Mouse (Mus musculus): ENCODE data around the gene Edar. TPM values are rescaled to one million over a fixed set of nuclear protein-coding genes. Genes with fewer than 3 reads are reported as not detected.
A peak's percentile ranks its signal among the peaks of the same experiment; 100 is the strongest.

Edar gene
- polyA plus RNA-seq, 1 experiment from 2014 or later: 0.33 TPM

DNA sequence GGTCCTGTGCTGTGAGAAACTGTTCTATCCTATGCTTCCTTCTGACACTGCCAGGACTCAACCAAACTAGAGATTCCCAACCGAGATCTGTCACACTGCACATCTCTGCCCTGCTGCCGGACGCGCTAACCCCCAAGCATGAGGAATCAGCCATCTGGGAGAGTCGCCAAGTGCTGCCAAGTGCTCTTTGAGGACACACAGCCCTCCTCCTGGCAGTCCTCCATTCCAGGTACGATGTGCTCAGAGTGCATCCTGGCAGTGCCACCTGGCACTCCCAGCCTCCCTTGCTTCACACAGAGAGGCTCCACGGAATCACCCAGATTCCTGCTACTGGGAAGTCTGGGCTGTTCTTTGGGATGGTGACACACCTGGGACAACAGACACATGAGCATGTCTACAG, 31.3 kb downstream of the Edar start:
- H3K4me1 ChIP-seq (replicated peaks): 0 out of 2 replicates have a peak, but pooled peaks cover 5% of the 10 kb centered on the region
- H3K4me3 ChIP-seq (replicated peaks): no peak overlapping the region
- H3K27ac ChIP-seq: no peak overlapping the region
- H3K36me3 ChIP-seq: no peaks in the 10 kb centered on the region
- H3K9ac ChIP-seq: no peak overlapping the region
- no peak for ATAC-seq
- H3K4me2 ChIP-seq (replicated peaks): no peak overlapping the region
- WGBS: 70% methylated on average over 7 of the region's 7 CpGs
- H3K9me3 ChIP-seq: no peaks in the 10 kb centered on the region
- H3K27me3 ChIP-seq (replicated peaks): no peaks in the 10 kb centered on the region

DNA sequence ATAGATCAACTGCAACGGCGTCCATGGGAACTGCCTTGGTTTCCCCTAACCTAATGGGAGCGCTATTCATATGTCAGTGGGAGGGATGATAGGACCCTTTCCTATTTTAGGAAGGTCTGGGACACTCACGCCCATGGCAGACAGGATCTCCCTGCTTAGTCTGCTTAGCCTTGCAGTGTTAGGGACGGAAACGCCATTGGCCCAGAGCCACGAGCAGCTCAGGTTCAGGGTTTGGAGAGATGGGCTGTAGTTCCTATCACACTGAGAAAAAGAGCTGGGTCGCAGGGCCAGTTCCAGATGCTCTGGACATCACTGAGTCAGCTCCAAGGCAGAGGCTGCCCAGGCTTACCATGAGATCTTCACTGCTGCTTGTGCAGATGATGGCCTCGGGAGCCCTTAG, 32.5 kb downstream of the Edar start:
- no peak overlapping the region for H3K27ac ChIP-seq
- H3K4me2 ChIP-seq (replicated peaks): no peak overlapping the region
- 84% methylated on average over 9 of the region's 9 CpGs for WGBS
- no peaks in the 10 kb centered on the region for H3K36me3 ChIP-seq
- no peak overlapping the region for H3K4me3 ChIP-seq (replicated peaks)
- H3K4me1 ChIP-seq (replicated peaks): 0 out of 2 replicates have a peak, but pooled peaks cover 5% of the 10 kb centered on the region
- H3K9ac ChIP-seq: no peak overlapping the region
- no peaks in the 10 kb centered on the region for H3K27me3 ChIP-seq (replicated peaks)
- H3K9me3 ChIP-seq: no peaks in the 10 kb centered on the region
- peak; percentile 17; the same call in 1 of the 2 replicates for ATAC-seq

DNA sequence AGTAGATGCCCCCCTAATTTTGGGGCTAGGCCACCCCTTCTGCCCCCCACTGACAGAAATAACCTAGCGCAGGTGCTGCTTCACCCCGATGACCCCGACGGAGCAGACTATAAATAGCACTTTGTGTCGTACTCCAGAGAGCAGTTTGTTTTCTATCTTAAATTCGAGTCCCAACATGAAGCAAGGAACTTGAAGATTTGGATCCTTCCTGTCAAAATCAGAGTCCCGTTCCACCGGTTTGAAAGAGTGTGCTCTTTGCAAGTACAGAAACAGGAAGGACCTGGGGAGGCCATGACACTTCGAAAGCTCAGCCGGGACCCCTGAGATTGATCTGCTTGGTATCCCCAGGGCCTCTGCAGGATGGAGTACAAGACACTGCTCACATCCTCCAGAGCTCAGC, 33.8 kb downstream of the Edar start:
- Histone ChIP-seq H3K36me3 (no peaks in the 10 kb centered on the region), H3K9me3 (no peaks in the 10 kb centered on the region), H3K27me3 (replicated peaks) (no peaks in the 10 kb centered on the region), H3K27ac (no peak overlapping the region), H3K4me2 (replicated peaks) (no peak overlapping the region), H3K4me1 (replicated peaks) (0 out of 2 replicates have a peak, but pooled peaks cover 7% of the 10 kb centered on the region), H3K4me3 (replicated peaks) (no peak overlapping the region), H3K9ac (no peak overlapping the region)
- WGBS: 67% methylated on average over 10 of the region's 10 CpGs
- ATAC-seq: no peak

DNA sequence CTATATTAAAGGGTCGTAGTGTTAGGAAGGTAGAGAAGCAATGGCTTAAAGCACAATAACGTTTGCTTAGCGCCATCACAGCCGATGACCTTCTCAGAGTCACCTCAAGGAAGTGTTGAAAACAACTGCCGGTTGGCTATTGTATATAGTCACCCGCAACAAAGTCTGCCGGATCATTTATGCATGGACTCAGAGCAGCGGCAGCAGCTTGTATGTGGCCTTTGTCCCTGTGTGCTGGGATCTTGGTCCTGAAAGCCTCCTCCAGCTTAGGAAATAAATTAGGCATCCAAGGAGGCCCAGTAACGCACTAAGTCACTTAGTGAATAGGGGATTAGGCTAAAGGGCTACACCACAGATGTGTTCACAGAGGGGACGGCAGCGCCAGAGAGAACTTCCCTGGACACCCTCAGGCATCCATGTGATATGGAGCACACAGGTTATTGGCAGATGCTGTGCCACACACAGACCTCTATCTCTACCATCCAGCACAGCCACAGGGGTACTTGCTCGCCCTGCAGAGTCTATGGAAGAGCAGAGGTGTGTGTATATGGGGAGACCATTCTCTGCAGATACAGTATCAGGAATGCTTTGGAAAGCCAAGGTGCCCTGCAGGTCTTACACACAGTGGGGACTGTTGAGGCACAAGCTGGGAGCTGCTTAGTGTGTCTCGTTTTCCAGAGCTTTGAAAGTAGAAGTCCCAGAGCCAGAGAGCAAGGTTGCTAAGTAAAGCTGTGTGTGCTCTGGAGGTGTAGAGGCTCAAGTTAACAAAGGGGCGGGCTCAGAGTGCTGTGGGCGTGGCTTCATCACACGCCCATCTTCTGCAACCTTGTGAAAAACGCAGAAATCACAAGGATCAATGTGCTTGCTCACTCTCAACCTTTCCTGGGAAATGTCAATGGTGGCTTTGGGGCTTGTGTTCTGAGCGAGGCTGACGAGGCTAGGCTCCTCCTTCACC, 34.7 kb downstream of the Edar start:
- Histone ChIP-seq H3K27ac (no peak overlapping the region), H3K4me3 (replicated peaks) (no peak overlapping the region), H3K36me3 (no peaks in the 10 kb centered on the region), H3K4me1 (replicated peaks) (peaks cover 11% of the 10 kb centered on the region), H3K9ac (no peak overlapping the region), H3K4me2 (replicated peaks) (no peak overlapping the region), H3K27me3 (replicated peaks) (no peaks in the 10 kb centered on the region), H3K9me3 (no peaks in the 10 kb centered on the region)
- ATAC-seq: peak; percentile 40
- 62% methylated on average over 19 of the region's 19 CpGs for whole genome bisulfite sequencing

DNA sequence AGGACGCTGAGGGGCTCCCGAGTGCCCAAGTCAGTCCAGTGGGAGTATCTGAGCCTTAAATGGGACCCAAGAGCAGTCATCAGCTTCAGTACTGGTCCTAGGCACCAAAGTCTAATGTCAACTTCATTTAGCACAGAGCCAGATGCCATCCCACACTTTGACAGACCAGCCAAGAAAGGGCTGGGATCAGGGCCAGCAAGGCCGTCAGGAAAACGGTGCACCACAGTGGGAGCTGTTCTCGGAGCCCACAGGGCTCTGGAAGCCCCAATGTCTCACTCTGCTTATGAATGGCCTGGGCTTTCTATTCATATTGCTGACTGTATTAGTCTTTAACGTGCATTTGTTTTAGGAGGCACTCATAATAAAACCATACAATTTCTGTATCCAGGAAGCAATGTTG, 36.2 kb downstream of the Edar start:
- H3K4me1 ChIP-seq (replicated peaks): peaks cover 9% of the 10 kb centered on the region
- no peaks in the 10 kb centered on the region for H3K27me3 ChIP-seq (replicated peaks)
- H3K9ac ChIP-seq: no peak overlapping the region
- no peak overlapping the region for H3K4me3 ChIP-seq (replicated peaks)
- H3K36me3 ChIP-seq: no peaks in the 10 kb centered on the region
- WGBS: 70% methylated on average over 6 of the region's 6 CpGs
- H3K27ac ChIP-seq: no peak overlapping the region
- H3K9me3 ChIP-seq: no peaks in the 10 kb centered on the region
- no peak for ATAC-seq
- no peak overlapping the region for H3K4me2 ChIP-seq (replicated peaks)

DNA sequence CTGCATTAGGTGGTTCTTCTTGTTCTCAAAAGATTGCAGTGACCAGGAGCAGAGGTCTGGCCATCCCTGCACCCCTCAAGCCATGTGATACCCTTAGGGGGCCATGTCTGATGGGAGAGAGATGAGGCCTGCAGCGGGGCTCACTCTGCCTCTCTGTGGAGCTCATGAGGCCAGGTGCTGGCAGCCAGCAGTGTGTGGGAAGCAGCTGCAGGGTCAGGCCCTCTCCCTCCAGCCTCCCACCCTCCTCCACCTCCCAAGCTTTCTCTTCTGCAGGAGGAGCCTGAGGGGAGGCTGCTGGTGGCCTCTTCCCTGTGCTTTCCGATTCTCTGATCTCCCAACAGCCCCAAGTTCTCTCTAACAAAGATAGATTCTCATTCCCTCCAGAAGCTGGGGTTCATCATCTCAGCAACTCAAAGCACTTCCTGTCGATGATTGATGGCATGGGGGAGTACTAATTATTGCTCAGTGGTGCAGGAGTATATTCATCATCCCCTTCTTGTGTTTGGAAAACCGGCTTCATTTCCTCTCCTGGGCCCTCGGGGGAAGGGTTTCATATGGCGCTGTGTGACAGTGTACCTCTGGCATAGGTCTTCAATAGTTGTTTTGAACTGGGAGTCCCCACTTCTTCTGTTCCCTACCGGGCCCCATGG, 38.9 kb downstream of the Edar start:
- Histone ChIP-seq H3K9ac (no peak overlapping the region), H3K27ac (no peak overlapping the region), H3K9me3 (no peaks in the 10 kb centered on the region), H3K4me1 (replicated peaks) (peaks cover 9% of the 10 kb centered on the region), H3K4me2 (replicated peaks) (no peak overlapping the region), H3K36me3 (no peaks in the 10 kb centered on the region), H3K4me3 (replicated peaks) (no peak overlapping the region), H3K27me3 (replicated peaks) (no peaks in the 10 kb centered on the region)
- 0 out of 2 replicates have a peak, but pooled peaks have one; percentile 34 for ATAC-seq
- WGBS: 38% methylated on average over 7 of the region's 7 CpGs

DNA sequence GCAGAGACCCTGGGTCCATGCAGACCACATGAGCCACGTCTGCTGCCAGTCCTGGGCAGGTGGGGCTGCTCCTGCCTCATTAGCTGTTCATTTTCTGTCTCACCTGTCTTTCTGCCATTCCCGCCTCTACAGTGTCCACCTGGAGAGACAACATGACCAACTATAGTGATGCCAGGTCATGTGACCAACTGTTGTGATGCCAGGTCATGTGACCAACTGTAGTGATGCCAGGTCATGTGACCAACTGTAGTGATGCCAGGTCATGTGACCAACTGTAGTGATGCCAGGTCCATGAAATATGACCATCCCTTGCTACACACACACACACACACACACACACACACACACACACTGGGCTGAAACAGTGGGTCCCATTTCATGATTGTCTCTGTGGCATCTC, 41.9 kb downstream of the Edar start:
- Histone ChIP-seq H3K9me3 (no peaks in the 10 kb centered on the region), H3K9ac (no peak overlapping the region), H3K4me2 (replicated peaks) (no peak overlapping the region), H3K36me3 (no peaks in the 10 kb centered on the region), H3K4me1 (replicated peaks) (peaks cover 6% of the 10 kb centered on the region), H3K4me3 (replicated peaks) (no peak overlapping the region), H3K27ac (no peak overlapping the region), H3K27me3 (replicated peaks) (no peaks in the 10 kb centered on the region)
- no peak for ATAC-seq
- WGBS: 92% methylated on average over 2 of the region's 2 CpGs

DNA sequence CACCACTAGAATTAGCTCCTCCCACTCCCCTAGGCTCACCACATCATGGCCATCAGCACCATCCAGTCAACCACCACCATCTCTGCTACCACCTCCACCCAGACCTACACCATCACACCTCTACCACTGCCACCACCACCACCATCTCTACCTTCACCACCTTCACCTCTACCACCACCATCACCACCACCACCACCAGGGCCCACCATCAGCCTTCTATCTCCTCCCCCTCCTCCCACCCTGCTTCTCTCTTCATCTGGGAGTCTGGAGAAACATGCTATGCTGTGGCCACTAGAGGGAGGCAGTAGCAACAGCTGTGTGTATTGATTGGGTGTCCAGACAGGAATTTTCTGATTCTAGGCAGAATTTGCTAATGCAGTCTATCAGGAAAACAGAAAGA, 47.9 kb downstream of the Edar start:
- no peak overlapping the region for H3K4me2 ChIP-seq (replicated peaks)
- no peaks in the 10 kb centered on the region for H3K9me3 ChIP-seq
- ATAC-seq: peak; percentile 59

DNA sequence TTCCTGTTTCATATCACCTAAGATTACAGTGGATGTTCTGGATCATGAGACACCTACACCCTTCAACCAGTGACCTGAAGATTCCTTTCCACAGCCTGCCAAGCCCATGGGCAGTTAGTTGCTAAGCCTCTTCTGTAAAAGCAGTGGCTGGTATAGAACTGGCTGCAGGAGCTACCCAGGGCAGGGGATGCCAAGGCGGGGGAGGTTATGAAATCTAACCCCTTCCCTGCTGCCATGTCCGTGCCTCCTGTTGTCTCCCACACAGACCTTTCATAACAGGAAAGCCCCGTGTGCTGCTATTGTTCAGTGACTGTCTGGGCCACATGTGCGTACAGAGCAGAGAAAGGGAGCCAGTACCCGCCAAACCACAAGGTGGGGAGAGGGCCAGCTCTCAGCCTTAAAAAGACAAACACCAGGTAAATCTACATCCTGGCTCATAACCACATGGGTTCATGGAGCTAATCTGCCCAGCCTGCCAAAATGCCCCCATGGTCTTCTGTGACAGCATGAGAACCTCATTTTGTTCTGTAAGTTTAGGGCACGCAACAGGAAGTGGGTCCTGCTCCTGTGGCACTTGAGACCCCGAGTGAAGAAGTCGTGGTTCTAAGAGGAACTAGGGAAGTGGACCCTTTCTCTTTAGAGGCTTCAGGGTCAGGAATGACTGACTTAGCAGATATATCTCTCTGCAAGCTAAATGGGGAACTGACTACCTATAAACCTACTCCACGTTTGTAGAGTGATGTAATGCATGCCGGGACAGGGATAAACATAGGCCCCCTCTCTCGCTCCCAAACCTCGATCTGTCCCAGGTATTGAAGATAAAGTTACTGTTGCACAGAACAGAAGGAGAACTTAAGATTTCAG, 50.4 kb downstream of the Edar start:
- WGBS: 60% methylated on average over 12 of the region's 12 CpGs
- no peak for ATAC-seq
- H3K36me3 ChIP-seq: no peaks in the 10 kb centered on the region

More for the DNA sequence above, 47.9 kb downstream of the Edar start:
- no peaks in the 10 kb centered on the region for H3K36me3 ChIP-seq
- no peak overlapping the region for H3K27ac ChIP-seq
- H3K9ac ChIP-seq: no peak overlapping the region
- H3K4me3 ChIP-seq (replicated peaks): no peak overlapping the region
- H3K27me3 ChIP-seq (replicated peaks): no peaks in the 10 kb centered on the region
- H3K4me1 ChIP-seq (replicated peaks): no peaks in the 10 kb centered on the region

DNA sequence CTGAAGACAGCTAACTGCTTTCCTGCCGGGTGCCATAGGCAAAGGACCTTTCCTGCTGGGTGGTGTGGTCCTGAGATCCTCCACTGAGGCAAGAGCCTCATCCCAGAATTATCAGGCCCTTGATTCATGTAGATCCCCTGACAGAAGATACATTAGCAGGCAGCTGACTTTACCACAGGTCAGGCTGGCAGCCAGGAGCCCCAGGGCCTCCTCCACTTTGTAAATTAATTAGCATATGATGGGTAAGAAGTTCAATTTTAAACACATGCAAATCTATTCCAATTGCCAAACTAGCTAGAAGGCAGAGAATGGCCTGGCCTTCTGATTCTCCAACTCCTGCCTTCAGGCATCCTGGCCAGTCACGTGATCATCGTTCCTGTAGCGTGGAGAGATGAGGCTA, 56.2 kb downstream of the Edar start:
- Histone ChIP-seq H3K4me1 (replicated peaks) (no peaks in the 10 kb centered on the region), H3K4me3 (replicated peaks) (no peak overlapping the region), H3K4me2 (replicated peaks) (no peak overlapping the region), H3K9ac (no peak overlapping the region), H3K36me3 (no peaks in the 10 kb centered on the region), H3K9me3 (no peaks in the 10 kb centered on the region), H3K27me3 (replicated peaks) (no peaks in the 10 kb centered on the region), H3K27ac (no peak overlapping the region)
- 87% methylated on average over 4 of the region's 4 CpGs for WGBS
- no peak for ATAC-seq

More for the DNA sequence above, 50.4 kb downstream of the Edar start:
- Histone ChIP-seq H3K27ac (no peak overlapping the region), H3K4me3 (replicated peaks) (no peak overlapping the region), H3K9ac (no peak overlapping the region), H3K9me3 (no peaks in the 10 kb centered on the region), H3K27me3 (replicated peaks) (no peaks in the 10 kb centered on the region), H3K4me1 (replicated peaks) (no peaks in the 10 kb centered on the region), H3K4me2 (replicated peaks) (no peak overlapping the region)

DNA sequence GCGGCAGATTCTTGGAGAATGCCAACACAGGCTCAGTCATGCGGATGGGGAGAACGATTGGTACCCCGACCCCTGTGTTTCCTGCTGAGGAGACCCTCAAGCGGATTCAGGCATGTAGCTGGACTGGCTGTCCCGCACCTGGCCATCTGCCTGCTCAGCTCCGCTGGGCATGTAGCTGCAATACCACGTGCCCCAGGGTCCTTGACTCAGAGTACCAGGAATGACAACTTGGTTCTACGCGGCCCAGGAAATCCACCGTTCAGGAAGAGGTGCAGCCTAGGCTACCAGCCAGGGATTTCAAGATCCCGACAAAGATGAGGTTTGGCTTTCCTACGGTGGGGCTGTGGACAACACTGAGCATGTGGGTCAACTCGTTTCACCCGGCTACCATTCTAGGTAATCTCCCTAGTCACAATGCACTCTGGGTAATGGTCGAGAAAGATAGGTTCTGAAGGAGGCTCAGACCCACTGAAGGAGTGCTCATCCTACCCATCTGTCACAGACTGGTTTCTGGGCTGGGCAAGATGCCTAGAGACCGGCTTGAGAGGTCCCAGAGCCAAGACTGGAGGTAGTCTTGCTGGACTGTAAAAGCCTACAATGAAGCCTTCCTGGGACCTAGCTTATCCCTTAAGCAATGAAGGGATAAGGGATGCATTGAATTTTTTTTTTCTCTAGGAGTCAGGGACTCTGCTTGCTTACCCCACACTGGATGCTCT, 56.8 kb downstream of the Edar start:
- 86% methylated on average over 17 of the region's 17 CpGs for WGBS

More for the DNA sequence above, 56.8 kb downstream of the Edar start:
- no peak overlapping the region for H3K4me3 ChIP-seq (replicated peaks)
- ATAC-seq: no peak
- H3K27me3 ChIP-seq (replicated peaks): no peaks in the 10 kb centered on the region
- no peak overlapping the region for H3K9ac ChIP-seq
- no peak overlapping the region for H3K27ac ChIP-seq
- H3K36me3 ChIP-seq: no peaks in the 10 kb centered on the region
- no peaks in the 10 kb centered on the region for H3K4me1 ChIP-seq (replicated peaks)
- no peak overlapping the region for H3K4me2 ChIP-seq (replicated peaks)
- no peaks in the 10 kb centered on the region for H3K9me3 ChIP-seq

Data from intestine, embryonic 15.5 days (tissue).